Mouse (Mus musculus) neural tube, embryonic 15.5 days (tissue): ENCODE data around the gene Ccno. TPM values are rescaled to one million over a fixed set of nuclear protein-coding genes. Genes with fewer than 3 reads are reported as not detected.

Experiments
- ATAC-seq: fragments of 200-750 bp; cut with Nextera tagmentation; 2 replicates; pipeline ENCODE4 v1.8.0; 2017; ENCODE audit warnings: mild to moderate bottlenecking, moderate TSS enrichment, moderate library complexity; ENCODE audit not compliant: low FRiP score
- H3K27ac ChIP-seq: fragments of 300-500 bp; sonication (generic); replicated peaks from 2 replicates; pipeline ENCODE4 v1.5.1; 2015; ENCODE audit warnings: mild to moderate bottlenecking, inconsistent platforms
- H3K27me3 ChIP-seq: fragments of 300-500 bp; sonication (generic); replicated peaks from 2 replicates; pipeline ENCODE4 v1.6.1; 2015; ENCODE audit warnings: inconsistent platforms
- H3K36me3 ChIP-seq: fragments of 300-500 bp; sonication (generic); 2 replicates; pipeline ENCODE4 v1.6.1; 2015; ENCODE audit warnings: inconsistent platforms
- H3K4me1 ChIP-seq: fragments of 300-500 bp; sonication (generic); 2 replicates; pipeline ENCODE4 v1.6.1; 2015; ENCODE audit warnings: inconsistent platforms
- H3K4me2 ChIP-seq: fragments of 300-500 bp; sonication (generic); 2 replicates; pipeline ENCODE4 v1.6.1; 2015; ENCODE audit warnings: inconsistent platforms, mild to moderate bottlenecking, moderate library complexity
- H3K4me3 ChIP-seq: fragments of 300-500 bp; sonication (generic); replicated peaks from 2 replicates; pipeline ENCODE4 v1.5.1; 2015; ENCODE audit warnings: mild to moderate bottlenecking, inconsistent platforms
- H3K9ac ChIP-seq: fragments of 300-500 bp; sonication (generic); replicated peaks from 2 replicates; pipeline ENCODE4 v1.6.1; 2015; ENCODE audit warnings: mild to moderate bottlenecking, inconsistent platforms
- H3K9me3 ChIP-seq: fragments of 300-500 bp; sonication (generic); replicated peaks from 2 replicates; pipeline ENCODE4 v1.6.1; 2016; ENCODE audit warnings: inconsistent platforms
- WGBS: fragments of 180-500 bp; shearing (Covaris S2); methylation state at CpG from one replicate; pipeline ENCODE4 v1.1.7; 2015; ENCODE audit warnings: mixed read lengths; 5-methylcytosine and 5-hydroxymethylcytosine counted together
- polyA plus RNA-seq: library from polyadenylated mRNA; unstranded; fragments of >200 nt; fragmentation: Nextera tagmentation; extraction: Ambion mirVana; gene quantifications from 2 replicates; pipeline ENCODE4 v1.2.1, GENCODE M21; 2015

Ccno gene
- polyA plus RNA-seq, result 0.13 and 0.37 TPM in 2 replicates

DNA sequence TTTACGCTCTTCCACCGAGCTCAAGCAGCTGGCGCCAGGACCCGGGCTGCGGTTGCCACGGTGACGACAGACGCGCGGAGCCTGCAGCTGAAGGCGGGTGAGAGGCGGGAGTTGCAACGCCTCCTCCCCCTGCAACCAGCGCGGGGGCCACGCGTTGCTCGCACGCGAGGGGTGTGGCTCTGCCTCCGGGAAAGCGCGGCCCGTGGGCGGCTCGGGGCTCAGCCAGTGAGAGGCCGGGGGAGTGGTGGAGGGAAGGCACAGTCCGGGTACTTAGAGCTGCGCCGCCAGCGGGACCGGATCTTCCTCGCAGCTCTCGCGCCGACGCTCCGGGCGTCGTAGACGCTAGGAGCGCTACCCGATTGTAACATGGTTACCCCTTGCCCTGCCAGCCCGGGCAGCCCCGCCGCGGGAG, at the start of gene Ccno:
Ccno (plus strand) TSS at position 271 of the 412 bp plus-strand sequence.
- Histone ChIP-seq H3K4me1 (peaks cover 39% of the 10 kb centered on the region), H3K27me3 (peaks cover 69% of the 10 kb centered on the region), H3K4me2 (peak within 1 kb of the TSS; percentile 95), H3K27ac (no peak within 1 kb of the TSS), H3K9ac (peak within 1 kb of the TSS; percentile 52), H3K4me3 (peak within 1 kb of the TSS; percentile 56), H3K9me3 (no peaks in the 10 kb centered on the region), H3K36me3 (no peaks in the 10 kb centered on the region)
- peak; percentile 95 for ATAC-seq
- WGBS, result under 1% methylated on average over 47 of the region's 47 CpGs

DNA sequence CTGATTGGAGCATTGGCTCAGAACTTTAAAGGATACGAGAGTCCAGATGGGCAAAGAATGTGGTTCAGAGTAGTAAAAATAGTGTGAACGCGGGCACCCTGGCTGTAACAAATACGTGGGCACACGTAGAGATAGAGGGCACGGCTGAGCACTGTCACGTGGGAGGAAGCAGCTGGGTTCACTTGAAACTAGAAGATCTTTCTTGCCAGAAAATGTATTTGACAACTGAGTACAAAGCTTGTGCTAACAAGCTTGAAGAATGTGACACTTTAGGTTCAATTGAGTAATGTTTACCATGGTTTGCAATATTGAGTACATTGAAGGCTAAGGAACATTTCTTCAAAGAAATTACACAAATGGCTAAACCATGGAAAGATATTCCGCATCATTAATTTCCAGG, 49.5 kb upstream of the Ccno start:
- H3K27ac ChIP-seq, result no peak overlapping the region
- peaks cover 74% of the 10 kb centered on the region for H3K36me3 ChIP-seq
- H3K4me3 ChIP-seq, result no peak overlapping the region
- no peaks in the 10 kb centered on the region for H3K27me3 ChIP-seq
- WGBS, result 96% methylated on average over 8 of the region's 8 CpGs
- ATAC-seq, result no peak
- H3K4me1 ChIP-seq, result no peaks in the 10 kb centered on the region
- no peaks in the 10 kb centered on the region for H3K9me3 ChIP-seq
- H3K4me2 ChIP-seq, result no peak overlapping the region
- H3K9ac ChIP-seq, result no peak overlapping the region

DNA sequence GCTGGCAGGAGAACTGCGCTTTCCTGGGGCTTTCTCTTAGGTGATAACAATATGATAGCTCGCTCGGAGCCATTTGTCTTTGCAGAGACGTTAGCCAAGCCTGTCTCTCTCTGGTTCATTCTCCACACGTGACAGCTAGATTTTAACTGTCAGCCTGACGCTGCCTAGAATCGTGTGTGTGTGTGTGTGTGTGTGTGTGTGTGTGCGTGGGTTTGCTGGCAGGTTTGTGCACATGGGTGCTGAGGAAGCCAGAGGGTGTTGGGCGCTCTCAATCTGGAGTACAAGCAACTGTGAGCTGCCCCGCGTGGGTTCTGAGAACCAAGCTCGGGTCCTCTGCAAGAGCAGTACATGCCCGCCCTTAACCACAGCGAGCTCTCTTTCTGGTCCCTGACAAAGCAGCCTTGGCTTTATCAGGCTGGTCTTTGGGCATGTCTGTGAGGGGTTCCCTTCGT, 45.7 kb upstream of the Ccno start:
- WGBS, result 81% methylated on average over 15 of the region's 15 CpGs
- Histone ChIP-seq H3K4me2 (no peak overlapping the region), H3K27ac (no peak overlapping the region), H3K4me3 (no peak overlapping the region), H3K9ac (no peak overlapping the region), H3K4me1 (no peaks in the 10 kb centered on the region), H3K36me3 (peaks cover 86% of the 10 kb centered on the region), H3K27me3 (no peaks in the 10 kb centered on the region), H3K9me3 (no peaks in the 10 kb centered on the region)
- ATAC-seq, result no peak

DNA sequence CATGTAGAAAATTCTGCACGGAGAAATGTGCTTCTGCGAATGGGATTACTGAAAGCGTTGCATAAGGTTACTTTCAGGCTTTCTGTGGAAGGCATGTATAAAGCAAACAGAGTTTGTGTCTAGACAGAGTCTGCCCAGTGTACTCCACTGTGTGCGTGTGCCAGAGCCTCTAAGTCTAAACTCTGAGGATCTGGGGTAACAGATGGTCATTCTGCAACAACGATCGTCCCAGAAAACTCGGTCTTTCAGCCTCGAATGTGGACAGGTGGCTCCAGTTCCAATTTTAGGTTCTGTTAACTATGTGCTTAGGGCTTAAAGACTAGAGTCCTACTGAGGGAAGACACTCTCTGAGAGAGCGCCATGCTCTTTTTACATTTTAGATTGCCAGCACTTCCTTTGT, 42.3 kb upstream of the Ccno start:
- WGBS, result 95% methylated on average over 9 of the region's 9 CpGs
- no peak overlapping the region for H3K9ac ChIP-seq
- H3K4me3 ChIP-seq, result no peak overlapping the region

DNA sequence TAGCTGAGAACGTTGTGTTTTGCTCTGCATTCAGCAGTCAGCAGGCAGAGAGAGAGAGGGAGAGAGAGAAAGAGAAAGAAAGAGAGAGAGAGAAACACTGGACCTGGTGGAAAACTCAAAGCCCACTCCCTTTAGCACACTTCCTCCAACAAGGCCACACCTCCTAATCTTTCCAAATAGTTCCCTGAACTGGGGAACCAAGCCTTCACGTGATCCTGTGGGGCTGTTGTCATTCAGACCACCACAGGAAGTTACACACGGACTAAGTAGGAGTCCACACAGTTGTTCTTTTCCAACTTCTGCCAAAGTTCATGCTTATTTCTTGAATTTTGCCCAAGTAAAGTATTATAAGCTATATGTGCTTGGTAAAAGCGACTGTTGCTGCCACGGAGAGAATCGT, 41.7 kb upstream of the Ccno start:
- WGBS, result 90% methylated on average over 6 of the region's 6 CpGs

More for the DNA sequence above, 42.3 kb upstream of the Ccno start:
- Histone ChIP-seq H3K4me2 (no peak overlapping the region), H3K36me3 (peaks cover 86% of the 10 kb centered on the region), H3K9me3 (no peaks in the 10 kb centered on the region), H3K27me3 (no peaks in the 10 kb centered on the region), H3K4me1 (no peaks in the 10 kb centered on the region), H3K27ac (no peak overlapping the region)
- ATAC-seq, result no peak

DNA sequence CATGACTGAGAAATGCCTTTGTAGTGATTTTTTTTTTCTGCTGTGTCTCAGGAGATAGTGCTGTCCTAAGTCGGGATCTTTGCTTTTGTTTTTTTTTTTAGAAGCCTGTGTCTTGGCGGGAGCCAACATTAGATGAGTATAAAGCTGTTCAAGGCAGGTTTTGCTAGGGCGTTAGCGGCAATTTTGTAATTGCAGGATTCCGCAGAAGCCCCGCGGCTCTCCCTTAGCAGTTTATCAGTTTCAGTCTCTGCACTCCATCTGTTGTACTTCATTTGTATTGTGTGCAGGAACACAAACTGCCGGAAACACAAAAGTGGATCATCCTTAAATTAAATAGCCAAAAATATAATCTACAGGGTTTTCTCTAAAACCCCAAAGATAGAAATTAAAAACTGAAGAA, 33.5 kb upstream of the Ccno start:
- H3K4me1 ChIP-seq, result no peaks in the 10 kb centered on the region
- no peak overlapping the region for H3K9ac ChIP-seq
- 91% methylated on average over 8 of the region's 8 CpGs for WGBS
- no peak overlapping the region for H3K27ac ChIP-seq
- H3K36me3 ChIP-seq, result peaks cover 86% of the 10 kb centered on the region
- no peak for ATAC-seq
- no peaks in the 10 kb centered on the region for H3K27me3 ChIP-seq
- H3K9me3 ChIP-seq, result no peaks in the 10 kb centered on the region
- no peak overlapping the region for H3K4me2 ChIP-seq
- no peak overlapping the region for H3K4me3 ChIP-seq

More for the DNA sequence above, 41.7 kb upstream of the Ccno start:
- Histone ChIP-seq H3K4me1 (no peaks in the 10 kb centered on the region), H3K27me3 (no peaks in the 10 kb centered on the region), H3K9me3 (no peaks in the 10 kb centered on the region), H3K4me2 (no peak overlapping the region), H3K9ac (no peak overlapping the region), H3K27ac (no peak overlapping the region), H3K36me3 (peaks cover 87% of the 10 kb centered on the region), H3K4me3 (no peak overlapping the region)
- no peak for ATAC-seq

DNA sequence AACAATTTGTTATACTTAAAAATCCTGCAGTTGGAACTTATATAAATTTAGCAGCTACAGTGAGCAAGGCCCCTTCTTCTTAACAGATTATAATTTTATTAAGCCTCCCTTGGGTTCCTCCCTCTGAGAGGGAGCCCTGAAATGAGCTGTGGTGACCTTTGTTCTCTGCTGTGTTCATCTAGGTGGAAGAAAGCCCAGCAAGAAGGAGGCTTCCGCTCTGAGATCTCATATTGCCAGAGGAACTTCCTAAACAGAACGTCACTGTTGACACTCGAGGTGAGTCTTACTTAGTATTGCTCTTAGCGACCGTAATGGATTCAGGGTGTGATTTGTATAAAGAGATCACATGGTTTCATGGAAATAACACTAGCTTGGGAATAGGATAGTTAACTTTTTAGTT, 24.5 kb upstream of the Ccno start:
- Histone ChIP-seq H3K27me3 (no peaks in the 10 kb centered on the region), H3K4me1 (no peaks in the 10 kb centered on the region), H3K36me3 (peaks cover 74% of the 10 kb centered on the region), H3K27ac (no peak overlapping the region), H3K9me3 (no peaks in the 10 kb centered on the region), H3K9ac (no peak overlapping the region), H3K4me3 (no peak overlapping the region), H3K4me2 (no peak overlapping the region)
- ATAC-seq, result no peak
- WGBS, result 89% methylated on average over 5 of the region's 5 CpGs

DNA sequence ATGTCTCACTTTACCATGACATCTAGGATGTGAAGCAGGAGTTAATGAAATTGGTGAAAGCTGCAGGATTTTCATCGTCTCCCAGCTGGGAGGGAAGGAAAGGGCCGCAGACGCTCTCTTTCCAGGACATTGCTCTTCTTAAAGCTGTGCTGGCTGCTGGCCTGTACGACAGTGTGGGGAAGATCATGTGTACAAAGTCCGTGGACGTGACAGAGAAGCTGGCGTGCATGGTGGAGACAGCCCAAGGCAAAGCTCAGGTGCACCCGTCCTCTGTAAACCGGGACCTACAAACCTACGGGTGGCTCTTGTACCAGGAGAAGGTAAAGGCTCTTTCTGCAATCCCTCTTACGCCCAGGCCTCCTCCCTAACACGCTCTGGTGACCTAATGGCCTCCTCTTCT, 23.2 kb upstream of the Ccno start:
- Histone ChIP-seq H3K9me3 (no peaks in the 10 kb centered on the region), H3K36me3 (peaks cover 74% of the 10 kb centered on the region), H3K4me2 (no peak overlapping the region), H3K4me3 (no peak overlapping the region), H3K9ac (no peak overlapping the region), H3K4me1 (no peaks in the 10 kb centered on the region), H3K27ac (no peak overlapping the region), H3K27me3 (no peaks in the 10 kb centered on the region)
- ATAC-seq, result no peak
- 94% methylated on average over 12 of the region's 12 CpGs for WGBS

DNA sequence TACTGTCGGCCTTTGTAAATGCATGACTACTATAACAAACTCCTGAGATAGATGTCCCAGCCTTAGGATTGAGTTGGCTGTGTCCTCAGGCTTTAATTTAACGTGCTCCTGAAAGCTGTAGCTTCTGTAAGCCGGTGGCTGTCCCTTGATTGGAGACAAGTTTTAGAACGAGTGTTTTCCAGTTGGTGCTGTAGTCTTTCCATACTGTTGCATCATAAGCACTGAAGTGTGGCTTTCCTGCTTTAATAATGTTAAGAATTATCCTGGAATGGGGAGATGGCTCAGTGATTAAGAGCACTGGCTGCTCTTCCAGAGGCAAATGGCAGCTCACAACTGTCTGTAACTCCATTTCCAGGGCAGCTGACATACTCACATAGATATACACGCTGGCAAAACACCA, 20.3 kb upstream of the Ccno start:
- 98% methylated on average over 5 of the region's 5 CpGs for WGBS
- no peak for ATAC-seq
- peaks cover 61% of the 10 kb centered on the region for H3K36me3 ChIP-seq
- H3K4me2 ChIP-seq, result no peak overlapping the region
- no peaks in the 10 kb centered on the region for H3K9me3 ChIP-seq
- no peak overlapping the region for H3K4me3 ChIP-seq
- H3K27ac ChIP-seq, result no peak overlapping the region
- H3K27me3 ChIP-seq, result no peaks in the 10 kb centered on the region
- H3K9ac ChIP-seq, result no peak overlapping the region
- no peaks in the 10 kb centered on the region for H3K4me1 ChIP-seq

DNA sequence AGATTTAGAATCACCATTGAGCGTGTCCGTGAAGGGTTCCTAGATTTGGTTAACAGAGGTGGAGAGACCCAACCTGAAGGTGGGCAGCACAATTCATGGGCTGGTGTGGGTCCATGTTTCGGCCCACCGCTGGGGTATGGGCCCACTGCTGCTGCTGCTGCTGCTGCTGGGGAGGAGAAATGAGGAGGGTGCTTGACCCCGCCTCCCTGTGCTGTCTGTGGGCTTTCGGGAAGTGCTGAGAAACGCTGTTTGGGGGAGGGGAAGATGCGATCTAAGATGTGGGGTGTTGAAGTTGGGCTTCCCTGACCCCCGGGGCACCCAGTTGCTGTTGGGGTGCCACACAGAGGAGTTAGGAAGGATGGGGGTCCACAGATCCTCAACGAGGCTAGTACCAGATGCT, 10.9 kb upstream of the Ccno start:
- Histone ChIP-seq H3K27me3 (no peaks in the 10 kb centered on the region; the same call in 1 of the 2 replicates), H3K4me1 (no peaks in the 10 kb centered on the region), H3K4me2 (no peak overlapping the region), H3K9ac (no peak overlapping the region), H3K4me3 (no peak overlapping the region), H3K9me3 (no peaks in the 10 kb centered on the region), H3K36me3 (no peaks in the 10 kb centered on the region), H3K27ac (no peak overlapping the region)
- no peak for ATAC-seq
- 55% methylated on average over 10 of the region's 10 CpGs for WGBS

DNA sequence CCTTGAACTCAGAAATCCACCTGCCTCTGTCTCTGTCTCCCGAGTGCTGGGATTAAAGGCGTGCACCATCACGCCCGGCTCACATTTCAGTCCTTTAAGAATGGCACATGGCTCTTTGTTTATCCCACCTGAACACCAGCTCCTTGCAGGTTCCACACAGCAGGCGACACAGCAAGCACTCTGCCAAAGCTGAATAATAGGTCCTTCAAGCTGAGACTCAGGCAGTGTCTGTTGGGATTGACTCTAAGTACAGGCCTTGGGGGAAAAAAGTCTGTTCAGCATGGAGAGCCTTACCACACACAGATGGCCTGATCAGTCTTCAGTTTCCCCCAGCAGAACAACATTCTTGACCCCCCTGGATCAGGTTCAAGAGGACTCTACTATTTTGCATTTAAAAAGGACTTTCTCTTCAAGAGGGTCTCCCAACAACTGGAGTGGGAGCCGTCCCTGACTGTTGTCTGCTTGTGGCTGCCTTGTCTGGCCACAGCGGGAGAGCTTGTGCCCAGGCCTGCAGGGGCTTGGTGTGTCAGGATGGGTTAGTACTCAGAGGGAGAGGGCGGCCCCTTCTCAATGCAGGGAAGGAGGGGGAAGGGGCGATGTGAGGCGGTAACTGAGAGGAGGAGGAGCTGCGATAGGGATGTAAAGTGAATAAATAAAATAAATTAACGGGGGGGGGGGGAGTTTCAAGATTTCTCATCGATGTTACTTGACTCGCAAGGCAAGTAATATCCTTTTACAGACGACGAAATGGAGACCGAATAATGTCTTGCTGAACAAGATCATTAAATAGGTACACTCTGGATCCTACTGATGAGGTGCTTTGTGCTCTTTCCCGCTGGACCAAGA, 1.8 kb upstream of the Ccno start:
- H3K4me2 ChIP-seq, result peak overlapping the region; percentile 95; the same call in 1 of the 2 replicates
- H3K27ac ChIP-seq, result no peak overlapping the region
- peaks cover 39% of the 10 kb centered on the region for H3K4me1 ChIP-seq
- H3K36me3 ChIP-seq, result no peaks in the 10 kb centered on the region
- no peak for ATAC-seq
- 5% methylated on average over 18 of the region's 18 CpGs for WGBS
- no peak overlapping the region for H3K4me3 ChIP-seq
- H3K9ac ChIP-seq, result no peak overlapping the region
- peaks cover 60% of the 10 kb centered on the region for H3K27me3 ChIP-seq
- H3K9me3 ChIP-seq, result no peaks in the 10 kb centered on the region

DNA sequence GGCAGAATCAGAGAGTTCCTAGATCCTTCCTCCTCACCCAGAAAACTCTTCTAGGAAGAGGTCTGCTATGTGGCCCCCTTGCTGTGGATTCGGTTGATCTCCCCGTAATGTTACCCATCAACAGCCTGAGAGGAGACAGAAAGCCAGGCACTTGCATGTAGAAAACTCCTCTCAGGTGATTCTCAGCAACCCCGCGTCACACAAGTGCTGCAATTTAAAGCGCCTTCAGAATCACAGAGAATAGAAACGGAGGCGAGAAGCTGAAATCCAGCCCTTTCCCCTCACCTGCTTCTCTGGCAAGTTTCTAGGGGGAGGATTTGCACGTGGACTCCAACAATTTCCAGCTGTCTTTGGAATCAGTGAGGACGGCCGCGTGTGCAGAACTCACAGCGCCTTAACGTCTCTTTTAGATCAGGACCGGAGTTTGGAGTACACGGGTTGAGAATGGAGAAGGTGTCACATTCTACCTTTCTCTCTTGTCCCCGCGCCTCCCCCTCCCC, 1.1 kb upstream of the Ccno start:
- no peaks in the 10 kb centered on the region for H3K36me3 ChIP-seq
- H3K27ac ChIP-seq, result no peak overlapping the region
- no peak overlapping the region for H3K9ac ChIP-seq
- under 1% methylated on average over 17 of the region's 17 CpGs for WGBS
- H3K4me3 ChIP-seq, result peak overlapping the region; percentile 56
- H3K9me3 ChIP-seq, result no peaks in the 10 kb centered on the region
- peak overlapping the region; percentile 95 for H3K4me2 ChIP-seq
- ATAC-seq, result no peak
- H3K4me1 ChIP-seq, result peaks cover 39% of the 10 kb centered on the region
- H3K27me3 ChIP-seq, result peaks cover 67% of the 10 kb centered on the region
